Mouse (Mus musculus) spleen, adult 2 months (tissue): Measurements from ENCODE around the gene Pdcl.

Experiments
- CTCF ChIP-seq: fragments of 200-500 bp; IDR thresholded peaks from 2 replicates; pipeline ENCODE4 v1.5.1; 2011; ENCODE audit warnings: mild to moderate bottlenecking, inconsistent platforms; ENCODE audit not compliant: insufficient read depth, insufficient read length, insufficient replicate concordance; ENCODE audit errors: extremely low read depth
- POLR2A ChIP-seq: fragments of 200-500 bp; IDR thresholded peaks from 2 replicates; pipeline ENCODE4 v1.6.1; 2011; ENCODE audit warnings: low read depth, low read length, inconsistent platforms

DNA sequence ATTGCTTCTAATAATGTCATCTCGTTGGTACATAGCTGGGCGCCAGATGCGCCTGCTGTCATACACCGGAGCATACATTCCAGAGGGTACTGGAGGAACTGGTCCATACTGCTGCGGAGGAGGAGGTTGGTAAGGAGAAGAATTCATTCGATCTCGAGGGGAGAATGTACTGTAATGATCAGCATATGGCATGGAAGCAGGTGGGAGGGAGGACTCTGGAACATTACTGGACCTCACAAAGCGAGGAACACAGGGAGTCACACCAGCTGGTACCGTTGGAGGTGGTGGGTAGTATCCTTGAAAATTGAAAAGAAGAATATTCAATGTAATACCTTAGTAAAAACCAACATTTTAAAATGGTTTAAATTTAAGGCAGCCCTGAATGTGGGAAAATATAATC is 23.8 kb upstream of the Pdcl start:
- TF ChIP-seq CTCF (no peak), POLR2A (no peak)
